Mouse (Mus musculus): ENCODE results near the gene Tmco5b. TPM values are rescaled to one million over a fixed set of nuclear protein-coding genes. Genes with fewer than 3 reads are reported as not detected.

The Tmco5b gene
- polyA plus RNA-seq (2017; shearing (Covaris generic)): not detected

GRCm38 (mm10) chr2:113285432-113285831 lies at the start of gene Tmco5b:
Gene Tmco5b, plus strand, starts transcription at chr2:113285732.

Other genes with a start within 250 kb of the Tmco5b start
- 1.6 TPM for gene Ryr3, start 68.6 kb upstream of the Tmco5b start, polyA plus RNA-seq (2017; shearing (Covaris generic))
- 0.09 TPM for gene Fmn1, start 42.0 kb downstream of the Tmco5b start, polyA plus RNA-seq (2017; shearing (Covaris generic))